Mouse (Mus musculus): ENCODE results near the gene Nnmt. TPM values are rescaled to one million over a fixed set of nuclear protein-coding genes. Genes with fewer than 3 reads are reported as not detected.
A peak's percentile ranks its signal among the peaks of the same experiment; 100 is the strongest.

Nnmt gene
- polyA plus RNA-seq, 1 experiment from 2014 or later, result 0.51 TPM

DNA sequence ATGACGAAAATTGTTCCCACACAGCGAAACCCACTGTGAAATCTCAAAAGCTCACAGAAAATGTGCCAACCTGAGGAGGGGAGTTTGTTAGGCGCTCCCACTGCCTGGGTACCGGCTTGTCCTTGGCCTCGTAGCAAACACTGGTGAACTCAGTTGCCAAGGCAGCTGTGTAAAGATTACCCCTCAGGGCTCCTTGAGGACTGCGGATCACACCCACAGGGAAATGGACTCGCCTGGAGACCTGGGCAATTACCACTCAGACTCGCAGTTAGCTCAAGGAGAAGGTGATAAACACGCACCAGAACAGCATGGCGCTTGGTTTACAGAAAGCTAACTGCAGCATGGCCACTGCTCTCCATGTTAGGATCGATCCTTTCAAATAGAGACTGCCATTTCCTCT lies 8.0 kb downstream of the Nnmt start:
- no peak overlapping the region for H3K9ac ChIP-seq
- no peaks in the 10 kb centered on the region for H3K36me3 ChIP-seq (replicated peaks; ENCODE audit: control insufficient read depth, insufficient read depth)
- H3K27me3 ChIP-seq (ENCODE audit: control insufficient read depth, insufficient read depth, low read length), result no peaks in the 10 kb centered on the region
- no peak overlapping the region for H3K4me3 ChIP-seq (replicated peaks; ENCODE audit: low read length)
- no peak overlapping the region for H3K4me2 ChIP-seq (replicated peaks)
- H3K27ac ChIP-seq, result no peak overlapping the region
- 71% methylated on average over 11 of the region's 11 CpGs for WGBS
- DNase-seq (ENCODE audit: low spot score), result no peak
- ATAC-seq (ENCODE audit: low FRiP score), result no peak
- H3K9me3 ChIP-seq (ENCODE audit: control insufficient read depth, low read length), result no peaks in the 10 kb centered on the region
- no peaks in the 10 kb centered on the region for H3K4me1 ChIP-seq (replicated peaks; ENCODE audit: control insufficient read depth, insufficient read depth, low read length)

- no peak overlapping the region for H3K9ac ChIP-seq
Observed at GRCm38 (mm10) chr9:48593915-48594314, 11.0 kb downstream of the Nnmt start.

DNA sequence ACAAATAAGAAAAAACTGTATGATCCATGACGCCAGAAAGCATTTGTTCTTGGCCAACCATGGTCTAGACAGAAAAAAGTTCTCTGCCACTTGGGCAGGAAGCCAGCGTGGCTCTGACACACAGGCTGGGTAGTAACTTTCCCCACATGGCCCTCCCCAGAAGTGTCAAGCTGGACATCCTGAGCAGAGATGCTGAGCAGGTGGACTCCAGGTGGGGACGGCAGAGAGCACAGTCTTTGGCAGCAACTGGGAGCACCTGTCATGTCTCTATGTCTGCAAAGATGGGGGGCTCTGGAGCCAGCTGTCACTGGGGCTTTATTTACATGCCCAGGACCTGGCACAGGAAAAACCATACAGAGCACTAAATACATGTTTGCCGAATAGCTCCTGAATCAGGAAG lies 14.3 kb downstream of the Nnmt start:
- Histone ChIP-seq H3K36me3 (replicated peaks; ENCODE audit: control insufficient read depth, insufficient read depth) (no peaks in the 10 kb centered on the region), H3K27me3 (ENCODE audit: control insufficient read depth, insufficient read depth, low read length) (no peaks in the 10 kb centered on the region), H3K4me1 (replicated peaks; ENCODE audit: control insufficient read depth, insufficient read depth, low read length) (no peaks in the 10 kb centered on the region), H3K4me2 (replicated peaks) (no peak overlapping the region), H3K4me3 (replicated peaks; ENCODE audit: low read length) (no peak overlapping the region), H3K9me3 (ENCODE audit: control insufficient read depth, low read length) (no peaks in the 10 kb centered on the region), H3K9ac (no peak overlapping the region), H3K27ac (no peak overlapping the region)
- 91% methylated on average over 4 of the region's 4 CpGs for WGBS
- no peak for DNase-seq (ENCODE audit: low spot score)
- no peak for ATAC-seq (ENCODE audit: low FRiP score)

More at GRCm38 (mm10) chr9:48593915-48594314, 11.0 kb downstream of the Nnmt start:
- no peaks in the 10 kb centered on the region for H3K36me3 ChIP-seq (replicated peaks; ENCODE audit: control insufficient read depth, insufficient read depth)
- H3K27me3 ChIP-seq (ENCODE audit: control insufficient read depth, insufficient read depth, low read length), result no peaks in the 10 kb centered on the region
- no peaks in the 10 kb centered on the region for H3K9me3 ChIP-seq (ENCODE audit: control insufficient read depth, low read length)
- no peak overlapping the region for H3K27ac ChIP-seq
- DNase-seq (ENCODE audit: low spot score) (no peak), ATAC-seq (ENCODE audit: low FRiP score) (no peak)
- H3K4me3 ChIP-seq (replicated peaks; ENCODE audit: low read length), result no peak overlapping the region
- no peak overlapping the region for H3K4me2 ChIP-seq (replicated peaks)
- no peaks in the 10 kb centered on the region for H3K4me1 ChIP-seq (replicated peaks; ENCODE audit: control insufficient read depth, insufficient read depth, low read length)
- 61% methylated on average over 8 of the region's 8 CpGs for WGBS

GRCm38 (mm10) chr9:48586332-48586731 lies 18.6 kb downstream of the Nnmt start:
- no peak overlapping the region for H3K4me2 ChIP-seq (replicated peaks)
- no peak overlapping the region for H3K27ac ChIP-seq
- H3K4me3 ChIP-seq (replicated peaks; ENCODE audit: low read length), result no peak overlapping the region
- DNase-seq (ENCODE audit: low spot score) (peak; percentile 84), ATAC-seq (ENCODE audit: low FRiP score) (no peak)
- WGBS, result 14% methylated on average over 4 of the region's 4 CpGs
- no peaks in the 10 kb centered on the region for H3K4me1 ChIP-seq (replicated peaks; ENCODE audit: control insufficient read depth, insufficient read depth, low read length)
- no peaks in the 10 kb centered on the region for H3K36me3 ChIP-seq (replicated peaks; ENCODE audit: control insufficient read depth, insufficient read depth)
- no peak overlapping the region for H3K9ac ChIP-seq
- 0 out of 2 replicates have a peak, but pooled peaks cover 4% of the 10 kb centered on the region for H3K9me3 ChIP-seq (ENCODE audit: control insufficient read depth, low read length)
- H3K27me3 ChIP-seq (ENCODE audit: control insufficient read depth, insufficient read depth, low read length), result no peaks in the 10 kb centered on the region

- 0 out of 2 replicates have a peak, but pooled peaks cover 4% of the 10 kb centered on the region for H3K9me3 ChIP-seq (ENCODE audit: control insufficient read depth, low read length)
- no peak overlapping the region for H3K9ac ChIP-seq
- H3K4me2 ChIP-seq (replicated peaks), result no peak overlapping the region
- no peaks in the 10 kb centered on the region for H3K4me1 ChIP-seq (replicated peaks; ENCODE audit: control insufficient read depth, insufficient read depth, low read length)
- ATAC-seq (ENCODE audit: low FRiP score) (no peak), DNase-seq (ENCODE audit: low spot score) (no peak)
- H3K4me3 ChIP-seq (replicated peaks; ENCODE audit: low read length), result no peak overlapping the region
- no peaks in the 10 kb centered on the region for H3K27me3 ChIP-seq (ENCODE audit: control insufficient read depth, insufficient read depth, low read length)
- H3K36me3 ChIP-seq (replicated peaks; ENCODE audit: control insufficient read depth, insufficient read depth), result no peaks in the 10 kb centered on the region
- H3K27ac ChIP-seq, result no peak overlapping the region
- WGBS, result 86% methylated on average over 1 of the region's 1 CpGs
Observed at GRCm38 (mm10) chr9:48580808-48581207, 24.1 kb downstream of the Nnmt start.

DNA sequence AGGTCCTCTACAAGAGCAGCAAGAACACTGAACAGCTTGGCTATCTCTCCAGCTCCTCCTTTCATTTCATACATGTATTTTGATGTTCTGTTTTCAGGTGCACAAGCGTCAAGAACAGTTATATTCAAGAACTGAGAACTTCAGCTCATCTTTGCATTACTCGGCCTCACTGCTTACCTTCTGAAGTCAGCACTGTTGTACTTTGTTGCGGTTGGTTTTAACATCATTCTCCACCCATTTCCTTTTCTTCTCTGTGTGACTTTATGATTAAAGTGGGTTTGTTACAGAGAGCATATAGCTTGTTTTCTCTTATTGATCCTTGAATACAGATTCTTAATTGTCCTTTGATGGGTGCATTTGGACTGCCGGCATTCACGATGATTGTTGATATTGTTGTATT lies 42.6 kb downstream of the Nnmt start:
- H3K9ac ChIP-seq, result no peak overlapping the region
- H3K9me3 ChIP-seq (ENCODE audit: control insufficient read depth, low read length), result no peaks in the 10 kb centered on the region
- no peaks in the 10 kb centered on the region for H3K36me3 ChIP-seq (replicated peaks; ENCODE audit: control insufficient read depth, insufficient read depth)
- no peaks in the 10 kb centered on the region for H3K4me1 ChIP-seq (replicated peaks; ENCODE audit: control insufficient read depth, insufficient read depth, low read length)
- no peak overlapping the region for H3K4me2 ChIP-seq (replicated peaks)
- H3K4me3 ChIP-seq (replicated peaks; ENCODE audit: low read length), result no peak overlapping the region
- H3K27ac ChIP-seq, result no peak overlapping the region
- no peak for DNase-seq (ENCODE audit: low spot score)
- H3K27me3 ChIP-seq (ENCODE audit: control insufficient read depth, insufficient read depth, low read length), result no peaks in the 10 kb centered on the region
- whole genome bisulfite sequencing, result 92% methylated on average over 5 of the region's 5 CpGs
- ATAC-seq (ENCODE audit: low FRiP score), result no peak

DNA sequence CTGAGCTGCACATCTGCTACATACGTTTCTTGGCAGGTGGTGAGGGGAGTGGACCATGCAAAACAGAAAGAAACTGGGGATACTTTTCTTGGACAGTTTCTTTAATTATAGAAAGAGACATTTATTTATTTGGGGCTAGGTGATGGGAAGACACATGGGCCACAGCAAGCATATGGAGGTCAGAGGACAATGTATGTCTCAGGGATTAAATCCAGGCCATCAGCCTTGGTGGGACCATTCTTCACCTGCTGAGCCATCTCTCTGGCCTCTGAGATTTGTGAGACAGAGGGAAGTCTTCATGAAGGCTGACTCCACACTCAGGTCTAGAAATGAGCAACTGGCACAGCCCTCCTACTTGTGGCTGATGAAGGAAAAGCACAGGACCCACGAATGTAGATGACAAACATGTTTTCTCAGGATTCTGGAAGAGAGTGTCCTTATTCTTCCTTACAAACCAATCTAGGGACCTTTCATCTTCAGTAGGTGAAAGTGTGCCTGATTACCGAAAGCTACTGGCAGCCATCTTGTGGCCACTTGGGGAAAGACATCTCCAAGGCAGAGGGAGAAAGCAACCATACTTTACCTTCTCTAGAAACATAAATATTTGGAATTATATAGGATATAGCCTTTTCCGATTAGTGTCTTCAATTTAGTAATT lies 45.3 kb downstream of the Nnmt start:
- WGBS, result 33% methylated on average over 4 of the region's 4 CpGs
- H3K9ac ChIP-seq, result no peak overlapping the region
- peak; percentile 75 for DNase-seq (ENCODE audit: low spot score)

GRCm38 (mm10) chr9:48558637-48559036 lies 46.3 kb downstream of the Nnmt start:
- Histone ChIP-seq H3K36me3 (replicated peaks; ENCODE audit: control insufficient read depth, insufficient read depth) (no peaks in the 10 kb centered on the region), H3K4me2 (replicated peaks) (no peak overlapping the region), H3K9me3 (ENCODE audit: control insufficient read depth, low read length) (no peaks in the 10 kb centered on the region), H3K4me1 (replicated peaks; ENCODE audit: control insufficient read depth, insufficient read depth, low read length) (no peaks in the 10 kb centered on the region), H3K27me3 (ENCODE audit: control insufficient read depth, insufficient read depth, low read length) (no peaks in the 10 kb centered on the region), H3K9ac (no peak overlapping the region), H3K4me3 (replicated peaks; ENCODE audit: low read length) (no peak overlapping the region), H3K27ac (no peak overlapping the region)
- ATAC-seq (ENCODE audit: low FRiP score) (no peak), DNase-seq (ENCODE audit: low spot score) (no peak)
- WGBS, result 79% methylated on average over 4 of the region's 4 CpGs

More for the DNA sequence above, 45.3 kb downstream of the Nnmt start:
- Histone ChIP-seq H3K9me3 (ENCODE audit: control insufficient read depth, low read length) (no peaks in the 10 kb centered on the region), H3K4me3 (replicated peaks; ENCODE audit: low read length) (no peak overlapping the region), H3K27me3 (ENCODE audit: control insufficient read depth, insufficient read depth, low read length) (no peaks in the 10 kb centered on the region), H3K4me1 (replicated peaks; ENCODE audit: control insufficient read depth, insufficient read depth, low read length) (no peaks in the 10 kb centered on the region), H3K36me3 (replicated peaks; ENCODE audit: control insufficient read depth, insufficient read depth) (no peaks in the 10 kb centered on the region), H3K27ac (no peak overlapping the region), H3K4me2 (replicated peaks) (no peak overlapping the region)
- no peak for ATAC-seq (ENCODE audit: low FRiP score)

GRCm38 (mm10) chr9:48549056-48549455 lies 55.9 kb downstream of the Nnmt start:
- no peak overlapping the region for H3K4me3 ChIP-seq (replicated peaks; ENCODE audit: low read length)
- ATAC-seq (ENCODE audit: low FRiP score) (no peak), DNase-seq (ENCODE audit: low spot score) (no peak)
- no peak overlapping the region for H3K27ac ChIP-seq
- no peaks in the 10 kb centered on the region for H3K36me3 ChIP-seq (replicated peaks; ENCODE audit: control insufficient read depth, insufficient read depth)
- H3K9ac ChIP-seq, result no peak overlapping the region
- WGBS, result 81% methylated on average over 2 of the region's 2 CpGs
- no peak overlapping the region for H3K4me2 ChIP-seq (replicated peaks)
- H3K4me1 ChIP-seq (replicated peaks; ENCODE audit: control insufficient read depth, insufficient read depth, low read length), result no peaks in the 10 kb centered on the region
- no peaks in the 10 kb centered on the region for H3K27me3 ChIP-seq (ENCODE audit: control insufficient read depth, insufficient read depth, low read length)
- H3K9me3 ChIP-seq (ENCODE audit: control insufficient read depth, low read length), result no peaks in the 10 kb centered on the region

DNA sequence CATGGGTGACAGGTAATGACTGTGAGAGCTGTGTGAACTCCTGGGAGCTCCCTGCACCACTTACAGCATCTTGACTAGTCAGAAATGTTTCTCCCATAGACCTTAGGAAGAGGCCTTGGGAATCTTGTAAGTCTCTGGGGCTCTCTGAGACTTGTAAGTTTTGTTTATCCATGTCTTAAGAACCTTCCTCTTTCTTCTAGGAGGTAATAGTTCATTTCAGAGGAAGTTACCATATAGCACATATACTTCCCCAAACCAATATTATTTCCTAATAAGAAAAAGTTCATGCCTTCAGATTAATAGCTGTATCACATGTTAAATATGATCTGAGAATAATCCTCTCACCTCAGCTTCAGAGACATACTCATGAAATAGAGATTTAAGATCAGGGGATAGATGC lies 57.7 kb downstream of the Nnmt start:
- H3K27me3 ChIP-seq (ENCODE audit: control insufficient read depth, insufficient read depth, low read length), result no peaks in the 10 kb centered on the region
- ATAC-seq (ENCODE audit: low FRiP score), result no peak
- no peak overlapping the region for H3K4me3 ChIP-seq (replicated peaks; ENCODE audit: low read length)
- no peak overlapping the region for H3K27ac ChIP-seq
- H3K36me3 ChIP-seq (replicated peaks; ENCODE audit: control insufficient read depth, insufficient read depth), result no peaks in the 10 kb centered on the region
- DNase-seq (ENCODE audit: low spot score), result no peak
- no peaks in the 10 kb centered on the region; the same call in 1 of the 2 replicates for H3K9me3 ChIP-seq (ENCODE audit: control insufficient read depth, low read length)
- H3K4me1 ChIP-seq (replicated peaks; ENCODE audit: control insufficient read depth, insufficient read depth, low read length), result no peaks in the 10 kb centered on the region
- no peak overlapping the region for H3K9ac ChIP-seq
- no peak overlapping the region for H3K4me2 ChIP-seq (replicated peaks)
